Mouse (Mus musculus): Measurements from ENCODE around the gene Ppdpf. TPM values are rescaled to one million over a fixed set of nuclear protein-coding genes. Genes with fewer than 3 reads are reported as not detected.

Ppdpf gene
- polyA plus RNA-seq, 1 experiment from 2014 or later = 364 TPM

DNA sequence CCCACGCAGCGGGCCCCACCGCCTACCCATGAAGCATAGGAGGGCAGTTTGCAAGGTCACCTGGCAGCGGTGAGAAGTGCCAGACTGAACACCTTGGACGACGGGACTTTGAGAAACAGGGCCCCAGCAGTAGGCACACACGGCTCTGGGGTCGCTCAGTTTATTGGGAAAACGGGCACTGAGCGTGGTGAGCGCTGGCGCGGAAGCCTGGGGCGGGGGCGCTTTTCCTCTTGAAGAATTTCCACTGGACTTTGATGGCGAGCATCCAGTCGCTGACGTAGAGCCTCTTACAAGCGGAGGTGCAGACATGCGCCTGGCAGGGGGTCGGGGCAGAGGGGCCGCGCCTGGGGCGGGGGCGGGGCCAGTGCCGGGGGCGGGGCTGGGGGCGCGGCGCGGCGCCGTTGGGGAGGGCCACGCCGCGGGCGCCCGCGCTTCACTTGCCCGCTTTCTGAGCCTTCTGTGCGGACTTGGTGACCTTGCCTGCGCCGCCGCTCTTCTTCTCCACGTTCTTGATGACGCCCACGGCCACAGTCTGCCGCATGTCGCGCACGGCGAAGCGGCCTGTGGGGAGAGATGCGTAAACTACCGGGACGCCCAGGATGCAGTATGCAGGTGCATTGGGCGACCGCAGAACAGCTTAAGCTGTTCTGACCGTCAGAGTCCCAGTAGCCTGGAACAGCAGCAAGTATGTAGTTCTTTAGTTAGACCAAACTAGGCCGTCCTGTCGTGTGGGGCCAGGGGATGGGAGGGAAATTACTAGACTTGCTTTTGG is 39.3 kb upstream of the Ppdpf start:
- under 1% methylated on average over 60 of the region's 61 CpGs for WGBS
- Histone ChIP-seq H3K9me3 (ENCODE audit: low read depth, low read length) (no peaks in the 10 kb centered on the region), H3K27me3 (ENCODE audit: insufficient read depth, low read length) (peaks cover 30% of the 10 kb centered on the region), H3K27ac (ENCODE audit: low read depth) (no peak overlapping the region), H3K36me3 (ENCODE audit: insufficient read depth) (no peaks in the 10 kb centered on the region), H3K9ac (peak overlapping the region; percentile 20; the same call in 1 of the 2 replicates), H3K4me1 (ENCODE audit: insufficient read depth) (0 out of 2 replicates have a peak, but pooled peaks cover 8% of the 10 kb centered on the region), H3K4me3 (ENCODE audit: low read depth, low read length) (peak overlapping the region; percentile 40), H3K4me2 (peak overlapping the region; percentile 84)
- no peak for TF ChIP-seq CTCF (IDR thresholded peaks at IDR 0.05; ENCODE audit: low read depth)
- DNase-seq = peak; percentile 83
- peak; percentile 83 for ATAC-seq (ENCODE audit: insufficient read depth)

DNA sequence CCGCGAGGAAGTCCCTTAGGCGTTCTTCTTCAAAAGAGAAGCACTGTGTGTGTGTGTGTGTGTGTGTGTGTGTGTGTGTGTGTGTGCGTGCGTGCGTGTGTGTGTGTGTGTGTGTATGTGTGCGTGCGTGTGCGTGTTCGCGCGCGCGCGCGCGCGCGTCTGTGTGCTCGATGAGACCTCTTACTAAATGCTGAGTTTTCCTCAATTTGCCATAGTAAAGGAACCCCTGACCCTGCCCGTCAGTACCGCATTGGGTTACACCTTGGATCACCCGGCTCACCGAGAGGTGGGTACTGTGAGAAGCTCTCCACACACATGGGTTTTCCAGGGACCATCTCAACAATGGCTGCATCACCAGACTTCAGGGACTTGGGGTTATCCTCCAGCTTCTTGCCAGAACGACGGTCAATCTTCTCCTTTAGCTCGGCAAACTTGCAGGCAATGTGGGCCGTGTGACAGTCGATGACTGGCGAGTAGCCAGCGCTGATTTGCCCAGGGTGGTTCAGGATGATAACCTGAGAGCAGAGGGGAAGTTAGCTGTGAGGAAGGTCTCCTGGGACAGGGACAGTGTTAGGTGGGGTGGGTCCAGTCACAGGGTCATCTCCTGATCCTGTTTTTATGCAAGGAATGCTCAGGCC is 38.6 kb upstream of the Ppdpf start:
- no peak for ATAC-seq (ENCODE audit: insufficient read depth)
- peaks cover 30% of the 10 kb centered on the region for H3K27me3 ChIP-seq (ENCODE audit: insufficient read depth, low read length)

DNA sequence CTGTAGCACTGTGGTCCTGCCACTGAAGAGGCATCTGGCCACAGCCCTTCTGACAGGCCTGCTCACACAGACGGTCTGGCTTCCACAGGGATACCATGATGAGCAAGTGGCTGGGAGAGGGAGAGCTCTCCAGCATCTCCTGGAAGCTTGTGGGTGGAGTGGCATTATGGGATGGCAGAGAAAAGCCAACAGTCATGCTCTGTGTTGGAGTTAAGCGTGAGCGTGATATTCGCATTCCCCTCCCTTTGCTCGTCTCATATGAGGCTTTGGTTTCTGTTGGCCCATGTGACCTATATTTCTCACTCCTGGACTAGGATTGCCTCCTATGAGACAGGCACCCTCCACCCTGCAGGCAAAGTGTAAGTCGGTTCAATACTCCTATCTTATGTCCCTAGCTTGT is 36.8 kb upstream of the Ppdpf start:
- TF ChIP-seq CTCF (IDR thresholded peaks at IDR 0.05; ENCODE audit: low read depth) = no peak
- H3K36me3 ChIP-seq (ENCODE audit: insufficient read depth) = no peaks in the 10 kb centered on the region
- no peaks in the 10 kb centered on the region for H3K9me3 ChIP-seq (ENCODE audit: low read depth, low read length)
- no peak overlapping the region for H3K4me2 ChIP-seq
- no peak overlapping the region for H3K4me3 ChIP-seq (ENCODE audit: low read depth, low read length)
- no peak overlapping the region for H3K27ac ChIP-seq (ENCODE audit: low read depth)
- WGBS = 61% methylated on average over 6 of the region's 6 CpGs
- ATAC-seq (ENCODE audit: insufficient read depth) (no peak), DNase-seq (no peak)
- H3K4me1 ChIP-seq (ENCODE audit: insufficient read depth) = 0 out of 2 replicates have a peak, but pooled peaks cover 8% of the 10 kb centered on the region
- H3K9ac ChIP-seq = no peak overlapping the region
- H3K27me3 ChIP-seq (ENCODE audit: insufficient read depth, low read length) = peaks cover 37% of the 10 kb centered on the region

More for the DNA sequence above, 38.6 kb upstream of the Ppdpf start:
- H3K9me3 ChIP-seq (ENCODE audit: low read depth, low read length) = no peaks in the 10 kb centered on the region
- no peak for TF ChIP-seq CTCF (IDR thresholded peaks at IDR 0.05; ENCODE audit: low read depth)
- peak overlapping the region; percentile 84 for H3K4me2 ChIP-seq
- 0 out of 2 replicates have a peak, but pooled peaks cover 8% of the 10 kb centered on the region for H3K4me1 ChIP-seq (ENCODE audit: insufficient read depth)
- no peak for DNase-seq
- 19% methylated on average over 28 of the region's 31 CpGs for WGBS
- H3K27ac ChIP-seq (ENCODE audit: low read depth) = no peak overlapping the region
- peak overlapping the region; percentile 40 for H3K4me3 ChIP-seq (ENCODE audit: low read depth, low read length)
- no peaks in the 10 kb centered on the region for H3K36me3 ChIP-seq (ENCODE audit: insufficient read depth)
- no peak overlapping the region for H3K9ac ChIP-seq

DNA sequence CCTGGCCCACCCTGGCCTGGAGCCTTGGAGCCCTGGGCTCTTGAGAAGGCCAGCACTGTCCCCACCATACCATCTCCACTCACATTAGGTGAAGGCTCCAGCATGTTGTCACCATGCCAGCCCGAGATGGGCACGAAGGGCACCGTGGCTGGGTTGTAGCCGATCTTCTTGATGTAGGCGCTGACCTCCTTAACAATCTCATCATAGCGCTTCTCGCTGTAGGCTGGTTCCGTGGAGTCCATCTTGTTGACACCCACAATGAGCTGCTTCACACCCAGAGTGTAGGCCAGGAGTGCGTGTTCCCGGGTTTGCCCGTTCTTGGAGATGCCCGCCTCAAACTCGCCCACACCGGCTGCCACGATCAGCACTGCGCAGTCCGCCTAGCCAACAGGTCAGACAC is 34.3 kb upstream of the Ppdpf start:
- Histone ChIP-seq H3K9ac (no peak overlapping the region), H3K36me3 (ENCODE audit: insufficient read depth) (no peaks in the 10 kb centered on the region), H3K27me3 (ENCODE audit: insufficient read depth, low read length) (peaks cover 52% of the 10 kb centered on the region), H3K27ac (ENCODE audit: low read depth) (no peak overlapping the region), H3K4me3 (ENCODE audit: low read depth, low read length) (no peak overlapping the region), H3K9me3 (ENCODE audit: low read depth, low read length) (no peaks in the 10 kb centered on the region), H3K4me2 (no peak overlapping the region), H3K4me1 (ENCODE audit: insufficient read depth) (0 out of 2 replicates have a peak, but pooled peaks cover 8% of the 10 kb centered on the region)
- 93% methylated on average over 17 of the region's 17 CpGs for WGBS
- ATAC-seq (ENCODE audit: insufficient read depth) (no peak), DNase-seq (no peak)
- TF ChIP-seq CTCF (IDR thresholded peaks at IDR 0.05; ENCODE audit: low read depth) = no peak

DNA sequence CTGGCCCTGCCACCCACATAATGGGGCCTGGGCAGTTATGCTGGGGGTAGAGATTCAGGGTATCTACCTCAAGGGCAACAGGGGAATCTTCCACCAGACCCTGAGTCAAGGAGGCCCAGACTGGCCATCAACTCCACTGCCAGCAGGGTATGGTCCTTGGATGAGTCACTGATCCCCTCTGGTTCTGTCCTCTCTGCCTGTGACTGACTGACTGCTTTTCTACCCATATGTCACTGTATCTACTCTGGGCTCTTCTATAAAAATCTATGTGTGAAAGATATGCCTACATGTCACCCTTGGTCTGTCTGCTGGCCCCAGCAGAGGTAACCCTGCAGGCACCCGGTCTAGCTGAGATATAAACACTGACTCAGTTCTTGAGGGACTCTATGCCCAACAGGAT is 33.9 kb upstream of the Ppdpf start:
- Histone ChIP-seq H3K27me3 (ENCODE audit: insufficient read depth, low read length) (peaks cover 54% of the 10 kb centered on the region), H3K4me2 (no peak overlapping the region), H3K4me1 (ENCODE audit: insufficient read depth) (0 out of 2 replicates have a peak, but pooled peaks cover 5% of the 10 kb centered on the region), H3K36me3 (ENCODE audit: insufficient read depth) (no peaks in the 10 kb centered on the region), H3K9me3 (ENCODE audit: low read depth, low read length) (no peaks in the 10 kb centered on the region), H3K27ac (ENCODE audit: low read depth) (no peak overlapping the region), H3K9ac (no peak overlapping the region), H3K4me3 (ENCODE audit: low read depth, low read length) (no peak overlapping the region)
- 79% methylated on average over 1 of the region's 1 CpGs for WGBS
- ATAC-seq (ENCODE audit: insufficient read depth) = no peak
- no peak for TF ChIP-seq CTCF (IDR thresholded peaks at IDR 0.05; ENCODE audit: low read depth)
- no peak for DNase-seq

DNA sequence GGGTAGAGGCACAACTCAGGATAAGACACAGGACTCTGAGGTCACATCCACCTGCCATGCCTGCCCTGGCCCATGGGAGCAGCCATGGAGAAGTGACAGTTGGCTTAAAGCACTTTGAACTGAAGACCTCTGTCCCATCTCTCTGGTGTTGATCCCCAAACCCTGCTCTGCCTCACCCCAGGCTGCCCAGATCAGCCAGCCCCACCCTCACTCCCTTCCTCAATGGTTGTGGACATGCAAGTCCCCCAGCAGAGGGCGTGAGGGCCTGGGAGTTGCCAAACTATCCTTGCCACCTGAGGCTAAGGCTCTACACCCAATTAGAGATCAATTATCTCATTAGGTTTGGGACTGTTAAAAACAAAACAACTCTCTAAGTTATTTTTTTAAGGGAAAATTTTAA is 33.2 kb upstream of the Ppdpf start:
- Histone ChIP-seq H3K36me3 (ENCODE audit: insufficient read depth) (no peaks in the 10 kb centered on the region), H3K27me3 (ENCODE audit: insufficient read depth, low read length) (peaks cover 48% of the 10 kb centered on the region)
- whole genome bisulfite sequencing = 4% methylated on average over 1 of the region's 1 CpGs

DNA sequence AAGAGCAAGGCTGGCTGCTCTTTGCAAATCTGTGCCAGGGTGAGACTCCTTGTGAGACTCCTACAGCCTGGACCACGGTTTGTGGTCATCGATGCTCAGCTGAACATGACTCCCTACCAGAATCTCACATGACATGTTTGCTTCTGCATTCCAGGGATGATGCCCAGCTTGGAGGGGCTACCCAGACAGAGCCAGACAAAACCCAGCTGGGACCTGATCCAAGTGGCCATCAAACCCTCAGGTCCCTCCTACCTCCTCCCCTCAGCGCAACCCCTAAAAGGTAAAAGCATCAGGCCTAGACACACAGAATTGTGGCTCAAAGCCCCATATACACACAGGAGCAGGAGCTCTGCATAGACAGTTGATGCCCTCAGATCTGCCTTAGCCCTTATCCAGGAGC is 32.7 kb upstream of the Ppdpf start:
- Histone ChIP-seq H3K9me3 (ENCODE audit: low read depth, low read length) (no peaks in the 10 kb centered on the region), H3K9ac (no peak overlapping the region), H3K4me1 (ENCODE audit: insufficient read depth) (no peaks in the 10 kb centered on the region), H3K36me3 (ENCODE audit: insufficient read depth) (no peaks in the 10 kb centered on the region), H3K4me2 (no peak overlapping the region), H3K27ac (ENCODE audit: low read depth) (no peak overlapping the region), H3K4me3 (ENCODE audit: low read depth, low read length) (no peak overlapping the region), H3K27me3 (ENCODE audit: insufficient read depth, low read length) (peaks cover 43% of the 10 kb centered on the region)
- ATAC-seq (ENCODE audit: insufficient read depth) = no peak
- no peak for DNase-seq
- 76% methylated on average over 3 of the region's 3 CpGs for WGBS
- no peak for TF ChIP-seq CTCF (IDR thresholded peaks at IDR 0.05; ENCODE audit: low read depth)

More for the DNA sequence above, 33.2 kb upstream of the Ppdpf start:
- DNase-seq (no peak), ATAC-seq (ENCODE audit: insufficient read depth) (no peak)
- Histone ChIP-seq H3K9me3 (ENCODE audit: low read depth, low read length) (no peaks in the 10 kb centered on the region), H3K4me2 (no peak overlapping the region), H3K4me3 (ENCODE audit: low read depth, low read length) (no peak overlapping the region), H3K27ac (ENCODE audit: low read depth) (no peak overlapping the region), H3K9ac (no peak overlapping the region), H3K4me1 (ENCODE audit: insufficient read depth) (no peaks in the 10 kb centered on the region)
- peak; percentile 44 for TF ChIP-seq CTCF (IDR thresholded peaks at IDR 0.05; ENCODE audit: low read depth)
